Mouse (Mus musculus): ENCODE data around the gene Cdcp1. TPM values are rescaled to one million over a fixed set of nuclear protein-coding genes. Genes with fewer than 3 reads are reported as not detected.

The Cdcp1 gene
- polyA plus RNA-seq, 1 experiment from 2014 or later = 14.1 TPM

GRCm38 (mm10) chr9:123150241-123151020, 65.4 kb downstream of the Cdcp1 start, which contains the start of gene Clec3b:
Gene Clec3b (plus strand): TSS chr9:123150946.
- H3K27me3 ChIP-seq = no peaks in the 10 kb centered on the region
- no peaks in the 10 kb centered on the region for H3K9me3 ChIP-seq (replicated peaks)
- H3K4me1 ChIP-seq = no peaks in the 10 kb centered on the region
- ATAC-seq (ENCODE audit: insufficient number of reproducible peaks, low FRiP score, low TSS enrichment, low read depth) = no peak
- H3K9ac ChIP-seq = no peak within 1 kb of the TSS
- H3K4me3 ChIP-seq (replicated peaks) = no peak within 1 kb of the TSS
- H3K4me2 ChIP-seq (replicated peaks) = no peak within 1 kb of the TSS
- 0 out of 2 replicates have a peak within 1 kb of the TSS, but pooled peaks have one; percentile 34 for H3K27ac ChIP-seq (replicated peaks)
- 60% methylated on average over 5 of the region's 5 CpGs for WGBS
- peaks cover 1% of the 10 kb centered on the region; the same call in 1 of the 2 replicates for H3K36me3 ChIP-seq

- no peaks in the 10 kb centered on the region for H3K27me3 ChIP-seq
- peaks cover 11% of the 10 kb centered on the region for H3K36me3 ChIP-seq
- no peaks in the 10 kb centered on the region for H3K4me1 ChIP-seq
- no peak for ATAC-seq (ENCODE audit: insufficient number of reproducible peaks, low FRiP score, low TSS enrichment, low read depth)
- H3K4me3 ChIP-seq (replicated peaks) = no peak overlapping the region
- H3K27ac ChIP-seq (replicated peaks) = no peak overlapping the region
- H3K9ac ChIP-seq = no peak overlapping the region
- peaks cover 8% of the 10 kb centered on the region; the same call in 1 of the 2 replicates for H3K9me3 ChIP-seq (replicated peaks)
- no peak overlapping the region for H3K4me2 ChIP-seq (replicated peaks)
- WGBS = 59% methylated on average over 5 of the region's 5 CpGs
Observed at GRCm38 (mm10) chr9:123148430-123148829, 67.4 kb downstream of the Cdcp1 start.

GRCm38 (mm10) chr9:123139887-123140614, 75.8 kb downstream of the Cdcp1 start:
- 89% methylated on average over 4 of the region's 4 CpGs for WGBS
- no peak for ATAC-seq (ENCODE audit: insufficient number of reproducible peaks, low FRiP score, low TSS enrichment, low read depth)
- peaks cover 55% of the 10 kb centered on the region for H3K36me3 ChIP-seq

GRCm38 (mm10) chr9:123138891-123139474, 76.9 kb downstream of the Cdcp1 start:
- 52% methylated on average over 5 of the region's 5 CpGs for WGBS
- H3K9ac ChIP-seq = no peak overlapping the region
- peaks cover 64% of the 10 kb centered on the region for H3K36me3 ChIP-seq
- ATAC-seq (ENCODE audit: insufficient number of reproducible peaks, low FRiP score, low TSS enrichment, low read depth) = peak; percentile 67; the same call in 1 of the 2 replicates
- peaks cover 3% of the 10 kb centered on the region; the same call in 1 of the 2 replicates for H3K4me1 ChIP-seq
- H3K27ac ChIP-seq (replicated peaks) = 0 out of 2 replicates have a peak overlapping the region, but pooled peaks have one; percentile 36
- no peak overlapping the region for H3K4me2 ChIP-seq (replicated peaks)
- H3K9me3 ChIP-seq (replicated peaks) = peaks cover 3% of the 10 kb centered on the region
- H3K27me3 ChIP-seq = no peaks in the 10 kb centered on the region
- H3K4me3 ChIP-seq (replicated peaks) = no peak overlapping the region

More at GRCm38 (mm10) chr9:123139887-123140614, 75.8 kb downstream of the Cdcp1 start:
- H3K9me3 ChIP-seq (replicated peaks) = peaks cover 8% of the 10 kb centered on the region
- no peak overlapping the region for H3K9ac ChIP-seq
- no peak overlapping the region for H3K4me2 ChIP-seq (replicated peaks)
- H3K27me3 ChIP-seq = no peaks in the 10 kb centered on the region
- H3K4me1 ChIP-seq = peaks cover 3% of the 10 kb centered on the region; the same call in 1 of the 2 replicates
- H3K27ac ChIP-seq (replicated peaks) = 0 out of 2 replicates have a peak overlapping the region, but pooled peaks have one; percentile 36
- H3K4me3 ChIP-seq (replicated peaks) = no peak overlapping the region

- Histone ChIP-seq H3K9me3 (replicated peaks) (no peaks in the 10 kb centered on the region; the same call in 1 of the 2 replicates), H3K9ac (no peak overlapping the region), H3K4me2 (replicated peaks) (no peak overlapping the region), H3K36me3 (peaks cover 77% of the 10 kb centered on the region), H3K27me3 (no peaks in the 10 kb centered on the region), H3K4me3 (replicated peaks) (no peak overlapping the region), H3K27ac (replicated peaks) (no peak overlapping the region), H3K4me1 (peaks cover 3% of the 10 kb centered on the region; the same call in 1 of the 2 replicates)
- no peak for ATAC-seq (ENCODE audit: insufficient number of reproducible peaks, low FRiP score, low TSS enrichment, low read depth)
- WGBS = 64% methylated on average over 7 of the region's 7 CpGs
Observed at GRCm38 (mm10) chr9:123136953-123137682, 78.7 kb downstream of the Cdcp1 start.

GRCm38 (mm10) chr9:123132994-123133393, 82.8 kb downstream of the Cdcp1 start:
- WGBS = 91% methylated on average over 3 of the region's 3 CpGs
- Histone ChIP-seq H3K4me3 (replicated peaks) (no peak overlapping the region), H3K9ac (no peak overlapping the region), H3K36me3 (peaks cover 94% of the 10 kb centered on the region), H3K4me1 (peaks cover 3% of the 10 kb centered on the region; the same call in 1 of the 2 replicates), H3K27ac (replicated peaks) (no peak overlapping the region), H3K4me2 (replicated peaks) (no peak overlapping the region), H3K27me3 (no peaks in the 10 kb centered on the region), H3K9me3 (replicated peaks) (no peaks in the 10 kb centered on the region)
- no peak for ATAC-seq (ENCODE audit: insufficient number of reproducible peaks, low FRiP score, low TSS enrichment, low read depth)

GRCm38 (mm10) chr9:123127663-123128062, 88.2 kb downstream of the Cdcp1 start:
- Histone ChIP-seq H3K27ac (replicated peaks) (no peak overlapping the region), H3K4me3 (replicated peaks) (no peak overlapping the region), H3K9ac (no peak overlapping the region), H3K9me3 (replicated peaks) (no peaks in the 10 kb centered on the region), H3K4me2 (replicated peaks) (no peak overlapping the region), H3K4me1 (no peaks in the 10 kb centered on the region), H3K36me3 (peaks cover 66% of the 10 kb centered on the region), H3K27me3 (no peaks in the 10 kb centered on the region)
- no peak for ATAC-seq (ENCODE audit: insufficient number of reproducible peaks, low FRiP score, low TSS enrichment, low read depth)
- 95% methylated on average over 6 of the region's 6 CpGs for WGBS

GRCm38 (mm10) chr9:123124413-123124981, 91.3 kb downstream of the Cdcp1 start:
- peaks cover 65% of the 10 kb centered on the region for H3K36me3 ChIP-seq
- 91% methylated on average over 2 of the region's 2 CpGs for WGBS
- no peak overlapping the region for H3K4me3 ChIP-seq (replicated peaks)
- H3K9me3 ChIP-seq (replicated peaks) = no peaks in the 10 kb centered on the region
- no peak overlapping the region for H3K9ac ChIP-seq
- H3K4me1 ChIP-seq = no peaks in the 10 kb centered on the region
- no peak overlapping the region for H3K27ac ChIP-seq (replicated peaks)
- no peak for ATAC-seq (ENCODE audit: insufficient number of reproducible peaks, low FRiP score, low TSS enrichment, low read depth)
- H3K27me3 ChIP-seq = no peaks in the 10 kb centered on the region
- H3K4me2 ChIP-seq (replicated peaks) = no peak overlapping the region

- H3K9me3 ChIP-seq (replicated peaks) = no peaks in the 10 kb centered on the region
- no peak overlapping the region for H3K4me3 ChIP-seq (replicated peaks)
- no peak overlapping the region for H3K4me2 ChIP-seq (replicated peaks)
- no peaks in the 10 kb centered on the region for H3K4me1 ChIP-seq
- H3K36me3 ChIP-seq = peaks cover 66% of the 10 kb centered on the region
- H3K9ac ChIP-seq = no peak overlapping the region
- no peak overlapping the region for H3K27ac ChIP-seq (replicated peaks)
- no peaks in the 10 kb centered on the region for H3K27me3 ChIP-seq
- 87% methylated on average over 6 of the region's 6 CpGs for WGBS
- ATAC-seq (ENCODE audit: insufficient number of reproducible peaks, low FRiP score, low TSS enrichment, low read depth) = no peak
Observed at GRCm38 (mm10) chr9:123123571-123124412, 92.0 kb downstream of the Cdcp1 start.

GRCm38 (mm10) chr9:123123017-123123416, 92.8 kb downstream of the Cdcp1 start:
- Histone ChIP-seq H3K27ac (replicated peaks) (no peak overlapping the region), H3K9me3 (replicated peaks) (no peaks in the 10 kb centered on the region), H3K4me3 (replicated peaks) (no peak overlapping the region), H3K27me3 (no peaks in the 10 kb centered on the region), H3K9ac (no peak overlapping the region), H3K4me2 (replicated peaks) (no peak overlapping the region), H3K36me3 (peaks cover 59% of the 10 kb centered on the region), H3K4me1 (no peaks in the 10 kb centered on the region)
- WGBS = 80% methylated on average over 3 of the region's 3 CpGs
- peak; percentile 47; the same call in 1 of the 2 replicates for ATAC-seq (ENCODE audit: insufficient number of reproducible peaks, low FRiP score, low TSS enrichment, low read depth)
